Mouse (Mus musculus): ENCODE data around the gene Tjp3. TPM values are rescaled to one million over a fixed set of nuclear protein-coding genes. Genes with fewer than 3 reads are reported as not detected.
A peak's percentile ranks its signal among the peaks of the same experiment; 100 is the strongest.

Gene Tjp3
- total RNA-seq, 4 experiments from 2014 or later = 0.22 to 0.81 (median 0.29) TPM

- DNase-seq = peak; percentile 50
Measured at GRCm38 (mm10) chr10:81319330-81319699, 27.9 kb upstream of the Tjp3 start.

- peak; percentile 84 for DNase-seq
Measured at GRCm38 (mm10) chr10:81318589-81319329, 27.4 kb upstream of the Tjp3 start.

GRCm38 (mm10) chr10:81317273-81317672, 25.9 kb upstream of the Tjp3 start:
- peak; percentile 84 for DNase-seq

GRCm38 (mm10) chr10:81316338-81317060, 25.1 kb upstream of the Tjp3 start:
- no peak for DNase-seq

- DNase-seq = no peak
Measured at GRCm38 (mm10) chr10:81315587-81315986, 24.2 kb upstream of the Tjp3 start.

GRCm38 (mm10) chr10:81314201-81314600, 22.8 kb upstream of the Tjp3 start:
- no peak for DNase-seq

GRCm38 (mm10) chr10:81313581-81313980, 22.2 kb upstream of the Tjp3 start:
- no peak for DNase-seq

DNA sequence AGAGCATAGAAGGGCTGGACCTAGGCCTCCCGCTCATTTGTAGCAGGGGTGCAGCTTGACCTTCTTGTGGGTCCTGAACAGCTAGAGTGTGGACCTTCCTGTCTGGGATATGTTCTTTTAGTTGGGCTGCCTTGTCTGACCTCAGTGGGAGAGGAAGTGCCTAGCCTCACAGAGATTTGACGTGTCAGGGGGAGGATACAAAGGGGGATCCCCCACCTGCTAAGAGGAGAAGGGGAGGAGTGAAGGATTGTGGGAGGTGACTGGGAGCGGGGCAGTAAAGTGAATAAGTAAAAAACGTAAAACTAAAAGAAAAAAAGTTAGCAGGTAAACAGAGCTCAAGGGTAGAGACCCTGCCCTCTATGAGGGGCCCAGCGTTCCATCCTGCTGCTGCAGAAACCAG, 18.2 kb upstream of the Tjp3 start:
- DNase-seq = no peak

- DNase-seq = no peak
Measured at GRCm38 (mm10) chr10:81306837-81307682, 15.7 kb upstream of the Tjp3 start.

DNA sequence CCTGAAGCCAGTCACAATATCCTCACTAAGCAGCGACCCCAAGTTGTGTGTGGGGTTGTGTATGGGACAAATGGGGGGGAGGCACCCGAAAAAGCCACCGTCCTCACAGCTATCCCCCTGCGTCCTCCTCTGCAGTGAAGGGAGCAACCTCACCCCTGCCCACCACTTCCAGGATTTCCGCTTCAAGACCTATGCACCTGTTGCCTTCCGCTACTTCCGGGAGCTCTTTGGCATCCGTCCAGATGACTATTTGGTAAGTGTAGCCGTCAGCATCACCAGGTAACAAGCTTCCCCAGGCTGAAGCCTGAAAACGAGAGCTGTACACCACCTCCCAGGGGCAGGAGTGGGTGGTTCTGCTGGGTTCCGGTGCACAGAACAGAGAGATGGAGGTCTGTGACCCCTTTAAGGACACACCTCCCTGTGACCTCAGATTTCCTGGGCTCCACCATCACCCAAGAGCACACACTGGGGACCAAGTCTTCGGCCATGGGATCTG, 14.8 kb upstream of the Tjp3 start:
- DNase-seq = no peak

DNA sequence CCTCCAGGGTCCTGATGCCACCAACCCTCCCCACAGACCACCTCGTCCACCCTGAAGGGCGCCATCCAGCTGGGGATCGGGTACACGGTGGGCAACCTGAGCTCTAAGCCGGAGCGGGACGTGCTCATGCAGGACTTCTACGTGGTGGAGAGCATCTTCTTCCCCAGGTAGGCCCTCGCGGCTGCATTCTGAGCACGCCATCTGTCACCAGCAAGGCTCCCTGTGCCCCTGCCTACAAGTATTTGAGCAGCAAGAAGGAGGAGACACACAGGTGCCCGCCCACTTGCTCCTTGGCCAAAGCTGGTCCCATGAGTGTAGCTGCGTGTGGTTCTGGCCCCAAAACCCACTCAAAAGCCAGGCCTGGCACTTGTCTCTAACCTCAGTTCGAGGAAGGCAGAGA, 14.3 kb upstream of the Tjp3 start:
- no peak for DNase-seq

DNA sequence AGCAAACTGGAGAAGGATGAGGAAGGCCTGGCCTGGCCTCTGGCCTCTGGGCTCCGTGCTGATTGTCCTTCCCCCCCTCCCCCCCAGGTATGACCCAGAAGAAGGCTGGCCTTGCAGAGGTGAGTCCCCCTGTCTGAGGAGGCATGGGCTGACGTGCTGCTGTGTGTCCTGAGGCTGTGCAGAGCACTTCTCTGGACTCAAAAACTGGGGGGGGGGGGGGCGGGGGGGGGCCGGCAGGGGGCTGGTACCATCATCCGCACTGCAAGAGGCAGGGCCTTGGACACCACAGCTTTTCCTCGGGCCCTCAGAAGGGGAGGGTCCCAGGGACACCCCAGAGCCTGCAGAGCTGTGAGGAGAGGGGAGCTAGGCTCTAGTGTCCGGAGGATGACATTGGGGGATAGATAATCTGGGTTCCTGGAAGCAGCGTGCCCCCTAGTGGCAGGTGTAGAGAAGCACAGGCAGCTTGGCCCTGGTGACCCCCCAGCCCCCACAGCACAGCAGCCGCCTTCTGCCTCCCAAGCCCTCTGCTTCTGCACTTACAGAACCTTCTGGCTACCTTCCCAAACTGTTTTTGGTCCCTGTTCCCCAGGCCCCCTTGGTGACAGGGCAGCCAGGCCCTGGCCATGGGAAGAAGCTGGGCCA, 13.3 kb upstream of the Tjp3 start:
- DNase-seq = no peak

GRCm38 (mm10) chr10:81303761-81304160, 12.4 kb upstream of the Tjp3 start:
- DNase-seq = no peak

GRCm38 (mm10) chr10:81303258-81303657, 11.9 kb upstream of the Tjp3 start:
- no peak for DNase-seq

DNA sequence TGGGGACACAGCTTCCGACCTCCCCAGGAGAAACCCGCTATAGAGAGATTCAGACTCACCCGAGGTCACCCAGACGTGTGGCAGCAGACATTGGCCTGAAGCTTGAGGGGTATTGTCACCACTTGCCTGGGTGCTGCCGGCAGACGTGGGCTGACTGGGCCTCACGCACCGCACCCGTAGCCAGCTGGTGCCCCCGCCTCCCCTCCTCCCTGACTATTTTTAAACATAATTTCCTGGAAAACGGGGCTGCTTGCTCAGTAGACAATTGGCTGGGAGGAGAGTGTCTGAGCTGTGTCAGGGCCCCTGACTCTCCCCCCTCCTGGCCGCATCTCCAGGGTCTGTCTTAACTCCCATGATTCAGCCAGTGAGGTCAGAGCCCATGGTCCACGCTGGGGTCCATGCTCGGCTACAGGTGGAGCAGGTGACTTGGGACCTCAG, 11.4 kb upstream of the Tjp3 start:
- no peak for DNase-seq

- no peak for DNase-seq
Measured at GRCm38 (mm10) chr10:81302288-81302687, 10.9 kb upstream of the Tjp3 start.

GRCm38 (mm10) chr10:81301321-81301720, 9.9 kb upstream of the Tjp3 start:
- DNase-seq = no peak

- DNase-seq = no peak
Measured at GRCm38 (mm10) chr10:81300352-81300907, 9.0 kb upstream of the Tjp3 start.

DNA sequence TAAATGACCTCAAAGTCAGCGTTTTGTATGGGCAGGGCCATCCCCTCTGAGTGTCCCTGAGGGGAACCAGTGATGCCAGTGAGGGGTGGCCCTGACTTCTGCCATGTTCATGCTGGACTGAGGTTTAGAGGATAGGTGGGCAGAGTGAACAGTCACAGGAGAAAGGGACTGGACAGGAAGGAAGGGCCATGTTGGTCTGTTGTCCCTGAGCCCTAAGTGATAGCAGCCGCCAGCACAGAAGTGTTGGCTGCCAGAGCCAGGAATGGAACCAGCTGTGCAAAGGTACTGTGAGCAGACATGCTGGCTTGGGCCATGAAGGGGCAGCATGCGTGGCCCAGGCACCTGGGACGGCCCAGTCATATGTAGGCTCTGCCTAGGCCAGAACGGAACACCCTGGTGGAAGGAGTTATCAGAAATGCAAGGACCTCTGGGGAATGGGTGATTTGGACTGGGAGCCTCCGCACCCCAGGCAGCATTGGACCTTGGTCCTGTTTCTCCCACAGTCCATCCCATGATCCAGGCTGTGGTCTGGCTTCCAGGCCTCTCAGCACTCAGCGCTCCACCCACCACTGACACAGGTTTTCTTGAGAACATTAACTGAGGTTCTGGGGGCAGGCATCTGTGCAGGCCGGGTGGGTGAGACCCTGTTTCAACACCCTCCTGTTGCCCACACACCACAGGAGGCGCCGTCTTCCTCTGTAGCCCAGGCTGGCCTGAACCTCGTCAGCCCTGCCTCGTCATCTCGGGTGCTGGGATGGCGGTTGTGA, 8.4 kb upstream of the Tjp3 start:
- DNase-seq = no peak

- DNase-seq = no peak
Measured at GRCm38 (mm10) chr10:81298369-81299100, 7.2 kb upstream of the Tjp3 start.

DNA sequence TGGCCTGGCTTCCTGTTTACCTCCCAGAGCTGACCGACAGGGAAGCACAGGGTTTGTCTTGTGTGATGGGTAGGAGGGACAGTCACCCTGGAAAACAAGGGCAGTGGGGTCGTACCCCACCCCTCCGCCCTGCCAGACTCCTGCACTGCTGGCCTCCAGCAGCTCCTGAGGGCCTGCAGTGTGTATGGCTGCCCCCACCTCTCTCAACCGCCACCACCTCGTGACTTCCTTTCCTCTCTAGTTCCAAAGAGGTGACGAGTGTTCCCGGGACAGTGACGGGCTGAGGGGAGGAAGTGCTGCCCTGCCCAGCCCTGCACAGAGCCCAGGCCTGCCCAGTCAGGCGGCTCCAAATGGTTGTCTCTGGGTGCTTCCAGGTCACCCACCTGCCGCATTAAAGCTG, 6.5 kb upstream of the Tjp3 start:
- DNase-seq = peak; percentile 61
